ENCODE assay signal across 9 mouse cellular contexts in the genomic region with DNA sequence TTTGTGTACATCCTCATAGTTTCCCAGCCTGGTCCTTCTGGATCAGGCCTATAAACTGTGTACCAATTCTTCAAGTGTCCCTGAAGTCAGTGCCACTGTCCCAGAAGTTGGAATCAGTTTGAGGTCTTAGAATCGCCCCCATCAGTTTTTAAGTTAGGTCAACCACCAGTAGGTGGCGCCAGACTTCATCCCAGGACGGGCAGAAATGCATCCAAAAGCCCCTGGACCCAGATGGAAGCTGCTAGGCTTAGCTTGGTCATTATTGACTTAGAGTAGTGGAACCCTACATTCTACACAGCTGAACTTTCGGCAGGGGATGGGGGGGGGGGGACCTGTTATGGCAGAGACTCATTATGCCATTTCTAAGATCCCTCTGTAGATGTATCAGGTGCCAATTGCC.
DNase-seq lines count a peak whose midpoint lies in the region; ATAC-seq lines count a peak whose summit lies in the region.
"Had no signal": no experiment of that assay in that cellular context is flagged by ENCODE, and none has a peak within 500 bp of the region (broad histone marks: within the 10 kb centered on the region; RNA-seq: fewer than 3 reads in every experiment).

No protein-coding gene starts in this region.

- peak; percentile 5 for DNase-seq in adrenal gland, adult 2 months
- DNase-seq in adrenal gland, adult 8-10 months: no peak
- DNase-seq in layer of hippocampus, postnatal 10 days (ENCODE audit: low spot score in 2 of 2): peak; percentile 50 to 61
- no peak for DNase-seq in layer of hippocampus, adult 8-10 months (ENCODE audit: low spot score in 2 of 2)
- peak; percentile 25 for DNase-seq in MEL-GATA-1-ER (ENCODE audit: extremely low read depth, low read depth)
- DNase-seq in embryonic facial prominence, embryonic 14.5 days (ENCODE audit: low spot score): peak; percentile 57
- DNase-seq in neural tube, embryonic 11.5 days (ENCODE audit: low spot score): peak; percentile 61

- no peak overlapping the region for H3K9ac ChIP-seq in embryonic facial prominence, embryonic 14.5 days (ENCODE audit: low read depth, low read length)
- no peak overlapping the region for H3K9ac ChIP-seq in neural tube, embryonic 11.5 days (ENCODE audit: low read length)
- H3K9ac ChIP-seq: heart, embryonic 15.5 days had no signal

- no peaks in the 10 kb centered on the region for H3K27me3 ChIP-seq in embryonic facial prominence, embryonic 14.5 days (replicated peaks; ENCODE audit: control insufficient read depth, insufficient read depth, low read length)
- H3K27me3 ChIP-seq in neural tube, embryonic 11.5 days (ENCODE audit: control insufficient read depth, insufficient read depth, low read length): no peaks in the 10 kb centered on the region
- H3K27me3 ChIP-seq: heart, embryonic 15.5 days had no signal

- no peaks in the 10 kb centered on the region for H3K36me3 ChIP-seq in embryonic facial prominence, embryonic 14.5 days (ENCODE audit: control insufficient read depth, insufficient read depth, low read length)
- H3K36me3 ChIP-seq in neural tube, embryonic 11.5 days (ENCODE audit: control insufficient read depth, insufficient read depth, low read length): no peaks in the 10 kb centered on the region
- H3K36me3 ChIP-seq: heart, embryonic 15.5 days had no signal

- H3K4me3 ChIP-seq in embryonic facial prominence, embryonic 14.5 days (ENCODE audit: low read depth, low read length): no peak overlapping the region
- no peak overlapping the region for H3K4me3 ChIP-seq in neural tube, embryonic 11.5 days (ENCODE audit: low read depth, low read length)
- H3K4me3 ChIP-seq: heart, embryonic 15.5 days had no signal

- no peaks in the 10 kb centered on the region for H3K9me3 ChIP-seq in embryonic facial prominence, embryonic 14.5 days (ENCODE audit: control insufficient read depth, low read length)
- no peaks in the 10 kb centered on the region for H3K9me3 ChIP-seq in neural tube, embryonic 11.5 days (ENCODE audit: control insufficient read depth, low read length)
- H3K9me3 ChIP-seq: heart, embryonic 15.5 days had no signal

- 32% methylated on average over 4 of the region's 4 CpGs for WGBS in embryonic facial prominence, embryonic 14.5 days
- WGBS in neural tube, embryonic 11.5 days: 35% methylated on average over 4 of the region's 4 CpGs

- H3K4me2 ChIP-seq in embryonic facial prominence, embryonic 14.5 days (ENCODE audit: low read depth, low read length): no peak overlapping the region
- no peak overlapping the region for H3K4me2 ChIP-seq in neural tube, embryonic 11.5 days (ENCODE audit: low read depth)
- H3K4me2 ChIP-seq: heart, embryonic 15.5 days had no signal

- no peaks in the 10 kb centered on the region for H3K4me1 ChIP-seq in embryonic facial prominence, embryonic 14.5 days (ENCODE audit: control insufficient read depth, insufficient read depth, low read length)
- no peaks in the 10 kb centered on the region for H3K4me1 ChIP-seq in neural tube, embryonic 11.5 days (ENCODE audit: control insufficient read depth, insufficient read depth, low read length)
- H3K4me1 ChIP-seq: heart, embryonic 15.5 days had no signal

- no peak overlapping the region for H3K27ac ChIP-seq in embryonic facial prominence, embryonic 14.5 days (replicated peaks; ENCODE audit: low read depth, low read length)
- no peak overlapping the region for H3K27ac ChIP-seq in neural tube, embryonic 11.5 days (ENCODE audit: low read depth, low read length)
- H3K27ac ChIP-seq: heart, embryonic 15.5 days had no signal

- no peak for ATAC-seq in embryonic facial prominence, embryonic 14.5 days (ENCODE audit: low read depth)
- ATAC-seq in neural tube, embryonic 11.5 days (ENCODE audit: insufficient read depth, low FRiP score, low TSS enrichment): no peak
- ATAC-seq in granulocyte monocyte progenitor cell, adult 5-6 weeks (replicated peaks; ENCODE audit: poor library complexity, severe bottlenecking): no peak

Comparison
In these comparisons a context has a peak if more than half of its experiments do, and no peak if none do; other contexts are left out.
1. DNase-seq: peak in adrenal gland, adult 2 months (single experiment), layer of hippocampus, postnatal 10 days (2 of 2), MEL-GATA-1-ER (single experiment), embryonic facial prominence, embryonic 14.5 days (single experiment) and neural tube, embryonic 11.5 days (single experiment); none in adrenal gland, adult 8-10 months (single experiment) and layer of hippocampus, adult 8-10 months (0 of 2).